Mouse (Mus musculus) retina, adult 2 months (tissue): Measurements from ENCODE around the gene Gsta2.
"Not testable (repeated sequence)": the region's sequence is repeated elsewhere in the genome, so short reads cannot be mapped to it uniquely, and the experiment has no call there.

Experiments
- DNase-seq: peaks from one replicate; pipeline ENCODE4 v3.0.0-alpha.2; 2012; ENCODE audit warnings: low read depth, low spot score

Gsta2 gene

DNA sequence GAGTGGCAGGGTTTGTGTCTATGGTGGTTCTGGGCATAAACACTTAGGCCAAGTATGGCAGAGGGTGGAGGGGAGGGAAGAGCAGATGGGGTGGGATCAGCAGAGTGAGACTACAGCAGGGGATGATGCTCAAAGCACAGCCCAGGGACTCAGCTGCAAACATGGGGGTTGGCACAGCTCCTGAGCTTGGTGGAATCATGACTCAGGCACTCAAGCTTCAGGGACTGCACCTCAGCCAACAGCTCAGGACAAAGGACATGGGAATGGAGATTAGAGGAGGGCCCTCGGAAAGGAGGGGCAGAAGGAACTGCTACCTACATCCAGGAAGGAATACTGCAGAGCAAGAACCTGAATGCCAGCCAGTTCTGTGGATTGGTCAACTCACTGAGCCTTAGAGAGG lies 56.4 kb downstream of the Gsta2 start:
- not testable (repeated sequence) for DNase-seq

DNA sequence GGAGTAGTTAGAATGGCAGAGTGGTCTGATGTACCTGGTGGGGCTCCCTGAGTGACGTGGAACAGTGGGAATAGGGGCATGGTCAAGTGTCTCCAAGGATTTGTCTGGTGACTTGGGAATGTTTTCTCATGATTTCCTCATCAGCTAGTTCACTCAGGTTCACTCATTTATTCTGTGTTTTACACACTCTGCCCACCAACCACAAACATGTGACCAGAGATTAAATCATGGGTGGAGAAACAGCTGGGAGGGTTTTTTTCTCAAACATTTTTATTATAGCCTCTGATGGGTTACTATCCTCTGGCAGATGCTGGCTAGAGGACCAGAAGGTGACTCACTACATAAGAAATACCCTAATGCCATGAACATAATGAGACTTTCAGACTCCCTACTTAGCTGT lies 57.4 kb downstream of the Gsta2 start:
- no peak for DNase-seq

- DNase-seq: peak; percentile 16
Observed at GRCm38 (mm10) chr9:78296089-78296488, 59.5 kb downstream of the Gsta2 start.

- not testable (repeated sequence) for DNase-seq
Observed at GRCm38 (mm10) chr9:78294781-78295180, 60.8 kb downstream of the Gsta2 start.

DNA sequence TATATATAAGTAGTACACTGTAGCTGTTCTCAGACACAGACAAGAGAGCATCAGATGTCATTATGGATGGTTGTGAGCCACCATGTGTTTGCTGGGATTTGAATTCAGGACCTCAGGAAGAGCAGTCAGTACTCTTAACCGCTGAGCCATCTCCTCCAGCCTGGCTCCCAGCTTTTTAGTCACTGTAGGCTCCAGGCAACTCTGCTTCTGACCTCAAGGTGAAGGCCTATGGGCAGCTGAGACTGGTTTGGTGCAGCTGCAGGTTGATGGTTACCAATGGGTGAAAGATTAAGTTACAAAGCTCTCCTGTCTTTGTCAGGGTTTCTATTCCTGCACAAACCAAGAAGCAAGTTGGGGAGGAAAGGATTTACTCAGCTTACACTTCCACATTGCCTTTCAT lies 61.9 kb downstream of the Gsta2 start:
- not testable (repeated sequence) for DNase-seq

DNA sequence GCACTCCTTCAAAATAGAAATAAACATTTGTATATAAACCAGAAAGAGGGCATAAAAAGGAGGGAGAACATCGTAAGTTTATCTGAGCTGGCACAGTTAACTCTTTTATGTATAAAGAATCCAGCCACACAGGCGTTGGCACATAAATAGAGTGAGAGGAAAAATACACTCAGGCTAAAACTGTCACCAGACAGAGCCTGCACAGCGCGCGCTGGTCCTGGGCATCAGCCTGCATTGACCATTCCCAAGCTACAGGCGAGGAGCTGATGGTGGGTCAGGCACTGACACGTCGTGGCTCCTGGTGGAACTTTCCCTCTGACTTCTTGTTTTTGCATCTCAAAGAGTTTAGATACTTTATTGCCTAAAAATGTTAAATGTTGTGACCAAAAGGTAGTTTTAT lies 63.1 kb downstream of the Gsta2 start:
- DNase-seq: not testable (repeated sequence)

GRCm38 (mm10) chr9:78289723-78290122 lies 65.9 kb downstream of the Gsta2 start, which contains the start of gene Gm10639:
Gene Gm10639 (plus strand): TSS chr9:78289923.
- DNase-seq: not testable (repeated sequence)

DNA sequence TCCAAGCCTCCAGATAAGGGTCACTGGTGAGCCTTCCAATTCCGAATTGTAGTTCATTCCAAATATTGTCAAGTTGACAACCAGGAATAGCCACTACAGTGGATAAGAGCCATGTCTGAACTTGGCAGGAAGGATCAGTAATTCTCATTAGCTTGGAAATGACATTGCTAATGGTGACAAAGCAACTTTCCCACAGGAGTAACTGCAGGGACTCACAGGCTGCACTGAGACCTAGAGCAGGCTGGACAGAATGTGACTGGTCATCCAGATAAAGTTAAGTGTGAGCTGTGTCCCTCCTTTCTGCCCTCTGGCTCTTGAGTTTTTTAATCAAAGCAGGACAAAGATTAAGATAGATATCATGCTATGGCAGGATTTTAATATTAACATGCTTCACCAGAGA lies 66.5 kb downstream of the Gsta2 start:
- DNase-seq: not testable (repeated sequence)

GRCm38 (mm10) chr9:78282002-78282711 lies 73.4 kb downstream of the Gsta2 start:
- not testable (repeated sequence) for DNase-seq
